Mouse (Mus musculus): ENCODE data around the gene Oxt. TPM values are rescaled to one million over a fixed set of nuclear protein-coding genes. Genes with fewer than 3 reads are reported as not detected.
"Not testable (repeated sequence)": the region's sequence is repeated elsewhere in the genome, so short reads cannot be mapped to it uniquely, and the experiment has no call there.

Gene Oxt
- polyA plus RNA-seq, 1 experiment from 2014 or later = not detected

DNA sequence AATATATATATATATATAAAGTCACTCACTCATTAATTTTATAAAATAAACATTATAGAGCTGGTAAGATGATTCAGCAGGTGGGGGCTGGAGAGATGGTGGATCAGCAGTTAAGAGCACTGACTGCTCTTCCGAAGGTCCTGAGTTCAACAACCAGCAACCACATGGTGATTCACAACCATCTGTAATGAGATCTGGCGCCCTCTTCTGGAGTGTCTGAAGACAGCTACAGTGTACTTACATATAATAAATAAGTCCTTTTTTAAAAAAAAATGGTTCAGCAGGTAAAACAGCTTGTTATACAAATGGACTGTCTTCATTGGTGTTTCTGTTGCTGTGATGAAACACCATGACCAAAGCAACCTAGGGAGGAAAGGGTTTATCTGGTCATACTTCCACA, 18.0 kb upstream of the Oxt start:
- Histone ChIP-seq H3K4me3 (no peak overlapping the region), H3K9me3 (no peaks in the 10 kb centered on the region), H3K4me1 (peaks cover 5% of the 10 kb centered on the region), H3K9ac (no peak overlapping the region), H3K27me3 (no peaks in the 10 kb centered on the region), H3K36me3 (peaks cover 53% of the 10 kb centered on the region), H3K27ac (no peak overlapping the region), H3K4me2 (replicated peaks) (no peak overlapping the region)
- ATAC-seq (ENCODE audit: low FRiP score, low read depth) = no peak
- WGBS = 78% methylated on average over 2 of the region's 2 CpGs

DNA sequence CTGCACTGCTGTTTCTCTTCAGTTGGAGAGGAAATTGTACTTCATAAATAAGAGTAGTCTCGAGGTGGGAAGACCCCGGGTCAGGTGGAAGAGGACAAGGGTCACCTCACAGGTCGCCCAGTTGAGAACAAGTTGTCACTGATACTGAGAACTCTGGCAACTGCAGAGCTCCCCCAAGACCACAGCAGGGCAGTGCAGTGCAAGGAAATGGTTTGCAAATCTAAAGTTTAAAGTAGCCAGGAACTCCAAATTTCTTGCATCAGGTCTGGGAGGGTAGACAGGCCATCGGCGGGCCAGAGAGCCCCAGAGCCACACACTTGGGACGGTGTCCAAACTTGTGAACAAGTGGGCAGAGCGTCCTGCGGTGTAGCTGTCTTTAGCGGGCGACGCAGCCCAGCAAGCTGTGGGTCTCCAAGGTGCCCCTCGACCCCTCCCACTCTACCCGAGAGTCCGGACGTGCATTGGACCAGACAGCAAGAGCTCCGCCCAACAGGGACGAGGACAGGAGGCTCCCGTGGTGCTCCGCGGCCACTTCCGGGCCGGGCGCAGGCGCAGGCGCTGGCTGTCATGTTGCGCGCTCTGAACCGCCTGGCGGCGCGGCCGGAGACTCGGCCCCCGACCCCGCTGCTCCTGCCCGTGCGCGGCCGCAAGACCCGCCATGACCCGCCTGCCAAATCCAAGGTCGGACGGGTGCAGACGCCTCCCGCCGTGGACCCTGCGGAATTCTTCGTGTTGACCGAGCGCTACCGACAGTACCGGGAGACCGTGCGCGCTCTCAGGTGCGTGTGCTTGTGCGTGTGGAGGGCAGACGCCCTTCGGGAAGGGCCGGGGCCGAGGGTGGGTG, 12.5 kb upstream of the Oxt start, which contains the start of gene Mrps26:
Gene Mrps26 (plus strand): TSS at position 531 of the 844 bp plus-strand sequence.
- H3K27me3 ChIP-seq = no peaks in the 10 kb centered on the region
- peak within 1 kb of the TSS; percentile 91 for H3K9ac ChIP-seq
- H3K36me3 ChIP-seq = peaks cover 23% of the 10 kb centered on the region
- H3K4me1 ChIP-seq = peaks cover 21% of the 10 kb centered on the region
- no peaks in the 10 kb centered on the region for H3K9me3 ChIP-seq
- ATAC-seq (ENCODE audit: low FRiP score, low read depth) = peak; percentile 99
- WGBS = under 1% methylated on average over 61 of the region's 61 CpGs
- H3K4me2 ChIP-seq (replicated peaks) = peak within 1 kb of the TSS; percentile 94
- H3K27ac ChIP-seq = peak within 1 kb of the TSS; percentile 44; the same call in 1 of the 2 replicates
- H3K4me3 ChIP-seq = peak within 1 kb of the TSS; percentile 94

GRCm38 (mm10) chr2:130564063-130564462, 11.9 kb upstream of the Oxt start:
- H3K4me2 ChIP-seq (replicated peaks) = peak overlapping the region; percentile 94
- peaks cover 21% of the 10 kb centered on the region for H3K4me1 ChIP-seq
- WGBS = 0% methylated on average over 23 of the region's 23 CpGs
- H3K27ac ChIP-seq = no peak overlapping the region
- no peaks in the 10 kb centered on the region for H3K9me3 ChIP-seq
- peak overlapping the region; percentile 91 for H3K9ac ChIP-seq
- H3K4me3 ChIP-seq = peak overlapping the region; percentile 94
- peaks cover 20% of the 10 kb centered on the region for H3K36me3 ChIP-seq
- no peaks in the 10 kb centered on the region for H3K27me3 ChIP-seq
- ATAC-seq (ENCODE audit: low FRiP score, low read depth) = no peak

GRCm38 (mm10) chr2:130564983-130565382, 11.0 kb upstream of the Oxt start:
- no peaks in the 10 kb centered on the region for H3K9me3 ChIP-seq
- H3K36me3 ChIP-seq = peaks cover 20% of the 10 kb centered on the region
- peak overlapping the region; percentile 94 for H3K4me2 ChIP-seq (replicated peaks)
- WGBS = 72% methylated on average over 8 of the region's 8 CpGs
- peak overlapping the region; percentile 94 for H3K4me3 ChIP-seq
- no peak overlapping the region for H3K27ac ChIP-seq
- peak overlapping the region; percentile 91 for H3K9ac ChIP-seq
- H3K27me3 ChIP-seq = no peaks in the 10 kb centered on the region
- H3K4me1 ChIP-seq = peaks cover 21% of the 10 kb centered on the region
- ATAC-seq (ENCODE audit: low FRiP score, low read depth) = no peak

- Histone ChIP-seq H3K4me3 (no peak overlapping the region), H3K9me3 (no peaks in the 10 kb centered on the region), H3K36me3 (peaks cover 20% of the 10 kb centered on the region), H3K4me1 (peaks cover 14% of the 10 kb centered on the region), H3K27me3 (peaks cover 7% of the 10 kb centered on the region), H3K4me2 (replicated peaks) (no peak overlapping the region), H3K9ac (no peak overlapping the region), H3K27ac (no peak overlapping the region)
- ATAC-seq (ENCODE audit: low FRiP score, low read depth) = no peak
- WGBS = 84% methylated on average over 4 of the region's 4 CpGs
Observed at GRCm38 (mm10) chr2:130568921-130569320, 7.1 kb upstream of the Oxt start.

GRCm38 (mm10) chr2:130569926-130570325, 6.0 kb upstream of the Oxt start:
- peaks cover 19% of the 10 kb centered on the region for H3K36me3 ChIP-seq
- no peak for ATAC-seq (ENCODE audit: low FRiP score, low read depth)
- H3K9me3 ChIP-seq = no peaks in the 10 kb centered on the region
- H3K4me2 ChIP-seq (replicated peaks) = no peak overlapping the region
- H3K27ac ChIP-seq = no peak overlapping the region
- peaks cover 6% of the 10 kb centered on the region for H3K4me1 ChIP-seq
- H3K27me3 ChIP-seq = peaks cover 15% of the 10 kb centered on the region
- H3K9ac ChIP-seq = no peak overlapping the region
- no peak overlapping the region for H3K4me3 ChIP-seq

GRCm38 (mm10) chr2:130574960-130575359, 1.0 kb upstream of the Oxt start:
- Histone ChIP-seq H3K9me3 (no peaks in the 10 kb centered on the region), H3K36me3 (no peaks in the 10 kb centered on the region), H3K9ac (no peak overlapping the region), H3K4me2 (replicated peaks) (no peak overlapping the region), H3K27ac (no peak overlapping the region), H3K4me1 (peaks cover 14% of the 10 kb centered on the region), H3K4me3 (no peak overlapping the region), H3K27me3 (peaks cover 66% of the 10 kb centered on the region)
- ATAC-seq (ENCODE audit: low FRiP score, low read depth) = no peak
- WGBS = 81% methylated on average over 5 of the region's 5 CpGs

GRCm38 (mm10) chr2:130576564-130576963, 591 bp downstream of the Oxt start:
- H3K36me3 ChIP-seq; H3K27ac ChIP-seq; H3K9me3 ChIP-seq; ATAC-seq (ENCODE audit: low FRiP score, low read depth): not testable (repeated sequence)
- Histone ChIP-seq H3K4me1 (peaks cover 26% of the 10 kb centered on the region), H3K27me3 (peaks cover 82% of the 10 kb centered on the region), H3K9ac (peak overlapping the region; percentile 54), H3K4me3 (peak overlapping the region; percentile 42), H3K4me2 (replicated peaks) (peak overlapping the region; percentile 63)
- WGBS = 3% methylated on average over 32 of the region's 32 CpGs

GRCm38 (mm10) chr2:130577021-130577420, 1.0 kb downstream of the Oxt start:
- Histone ChIP-seq H3K9ac (peak overlapping the region; percentile 1; the same call in 1 of the 2 replicates), H3K27ac (no peak overlapping the region), H3K4me1 (peaks cover 26% of the 10 kb centered on the region), H3K9me3 (no peaks in the 10 kb centered on the region), H3K27me3 (peaks cover 86% of the 10 kb centered on the region), H3K4me2 (replicated peaks) (peak overlapping the region; percentile 63), H3K4me3 (peak overlapping the region; percentile 42), H3K36me3 (no peaks in the 10 kb centered on the region)
- ATAC-seq (ENCODE audit: low FRiP score, low read depth) = no peak
- 6% methylated on average over 9 of the region's 9 CpGs for WGBS

GRCm38 (mm10) chr2:130577632-130578031, 1.7 kb downstream of the Oxt start:
- H3K4me2 ChIP-seq (replicated peaks) = peak overlapping the region; percentile 27
- H3K9ac ChIP-seq = peak overlapping the region; percentile 1; the same call in 1 of the 2 replicates
- no peaks in the 10 kb centered on the region for H3K36me3 ChIP-seq
- H3K27ac ChIP-seq = no peak overlapping the region
- peaks cover 26% of the 10 kb centered on the region for H3K4me1 ChIP-seq
- 0 out of 2 replicates have a peak overlapping the region, but pooled peaks have one; percentile 42 for H3K4me3 ChIP-seq
- no peaks in the 10 kb centered on the region for H3K9me3 ChIP-seq
- 3% methylated on average over 12 of the region's 12 CpGs for WGBS
- ATAC-seq (ENCODE audit: low FRiP score, low read depth) = no peak
- H3K27me3 ChIP-seq = peaks cover 93% of the 10 kb centered on the region

GRCm38 (mm10) chr2:130578148-130578547, 2.2 kb downstream of the Oxt start:
- ATAC-seq (ENCODE audit: low FRiP score, low read depth) = no peak
- H3K36me3 ChIP-seq = no peaks in the 10 kb centered on the region
- peaks cover 26% of the 10 kb centered on the region for H3K4me1 ChIP-seq
- H3K9me3 ChIP-seq = no peaks in the 10 kb centered on the region
- no peak overlapping the region for H3K4me3 ChIP-seq
- H3K27ac ChIP-seq = no peak overlapping the region
- H3K4me2 ChIP-seq (replicated peaks) = no peak overlapping the region
- WGBS = 14% methylated on average over 11 of the region's 11 CpGs
- peaks cover 98% of the 10 kb centered on the region for H3K27me3 ChIP-seq
- H3K9ac ChIP-seq = no peak overlapping the region

DNA sequence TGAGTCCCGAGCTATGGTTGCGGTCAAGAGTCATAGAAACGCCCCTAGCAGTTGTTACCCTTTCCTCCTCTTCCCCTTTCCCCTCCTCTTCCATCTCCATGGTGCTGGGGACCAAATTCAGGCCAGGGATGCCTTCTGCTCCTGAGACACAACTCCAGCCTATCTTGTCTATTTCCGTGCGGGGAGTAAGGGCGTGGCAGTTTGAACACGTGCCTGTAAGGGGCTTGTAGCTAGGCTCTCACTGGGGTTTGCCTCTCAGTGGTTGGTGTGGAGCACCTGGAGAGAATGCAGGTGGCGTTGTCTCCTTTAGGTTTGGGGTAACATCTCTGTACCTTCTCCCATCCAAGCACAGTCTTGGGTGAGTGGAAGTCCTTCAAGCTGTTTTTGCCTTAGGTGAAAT, 3.8 kb downstream of the Oxt start:
- Histone ChIP-seq H3K27me3 (peaks cover 96% of the 10 kb centered on the region), H3K9me3 (no peaks in the 10 kb centered on the region), H3K4me1 (peaks cover 26% of the 10 kb centered on the region), H3K4me3 (peak overlapping the region; percentile 43), H3K9ac (no peak overlapping the region), H3K4me2 (replicated peaks) (peak overlapping the region; percentile 69; the same call in 1 of the 2 replicates), H3K27ac (no peak overlapping the region), H3K36me3 (no peaks in the 10 kb centered on the region)
- 9% methylated on average over 8 of the region's 8 CpGs for WGBS
- ATAC-seq (ENCODE audit: low FRiP score, low read depth) = no peak

All from limb, embryonic 13.5 days (tissue).